Mouse (Mus musculus): ENCODE data around the gene Btn2a2. TPM values are rescaled to one million over a fixed set of nuclear protein-coding genes. Genes with fewer than 3 reads are reported as not detected.

The Btn2a2 gene
- polyA plus RNA-seq, 1 experiment from 2014 or later: 0.12 TPM

DNA sequence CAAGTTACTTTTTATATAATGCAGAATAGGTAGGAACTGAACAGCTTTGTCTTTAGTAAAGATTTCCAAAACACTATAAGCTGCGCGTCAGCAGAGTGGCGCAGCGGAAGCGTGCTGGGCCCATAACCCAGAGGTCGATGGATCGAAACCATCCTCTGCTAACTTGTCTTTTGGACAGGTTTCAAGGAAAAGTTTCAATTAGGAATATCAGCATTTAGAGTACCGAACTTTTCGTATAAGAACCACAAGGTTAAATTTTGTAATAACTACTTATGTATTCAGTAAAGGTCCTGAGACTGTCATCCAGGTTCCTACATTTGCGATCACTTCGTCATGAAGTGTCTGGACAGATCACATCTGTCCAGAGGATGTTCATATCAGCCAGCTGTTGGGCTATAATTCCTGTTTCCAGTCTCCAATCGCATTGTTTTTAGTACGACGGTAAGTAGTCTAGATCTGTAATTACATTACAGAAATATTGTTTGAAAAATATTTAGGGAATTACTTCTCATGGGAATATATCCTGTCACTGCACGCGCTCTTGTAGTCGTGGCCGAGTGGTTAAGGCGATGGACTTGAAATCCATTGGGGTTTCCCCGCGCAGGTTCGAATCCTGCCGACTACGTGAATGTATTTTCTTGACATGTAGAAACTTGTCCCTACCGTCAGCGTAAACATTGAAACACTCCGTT lies 29.1 kb upstream of the Btn2a2 start:
- peak overlapping the region; percentile 74 for H3K4me2 ChIP-seq
- H3K9ac ChIP-seq: peak overlapping the region; percentile 53; the same call in 1 of the 2 replicates
- peaks cover 9% of the 10 kb centered on the region for H3K4me1 ChIP-seq (replicated peaks)
- H3K4me3 ChIP-seq: peak overlapping the region; percentile 46
- WGBS: under 1% methylated on average over 27 of the region's 27 CpGs
- no peaks in the 10 kb centered on the region for H3K27me3 ChIP-seq
- H3K9me3 ChIP-seq: no peaks in the 10 kb centered on the region
- ATAC-seq (ENCODE audit: low FRiP score): peak; percentile 91
- peak overlapping the region; percentile 66; the same call in 1 of the 2 replicates for H3K27ac ChIP-seq
- no peaks in the 10 kb centered on the region for H3K36me3 ChIP-seq

DNA sequence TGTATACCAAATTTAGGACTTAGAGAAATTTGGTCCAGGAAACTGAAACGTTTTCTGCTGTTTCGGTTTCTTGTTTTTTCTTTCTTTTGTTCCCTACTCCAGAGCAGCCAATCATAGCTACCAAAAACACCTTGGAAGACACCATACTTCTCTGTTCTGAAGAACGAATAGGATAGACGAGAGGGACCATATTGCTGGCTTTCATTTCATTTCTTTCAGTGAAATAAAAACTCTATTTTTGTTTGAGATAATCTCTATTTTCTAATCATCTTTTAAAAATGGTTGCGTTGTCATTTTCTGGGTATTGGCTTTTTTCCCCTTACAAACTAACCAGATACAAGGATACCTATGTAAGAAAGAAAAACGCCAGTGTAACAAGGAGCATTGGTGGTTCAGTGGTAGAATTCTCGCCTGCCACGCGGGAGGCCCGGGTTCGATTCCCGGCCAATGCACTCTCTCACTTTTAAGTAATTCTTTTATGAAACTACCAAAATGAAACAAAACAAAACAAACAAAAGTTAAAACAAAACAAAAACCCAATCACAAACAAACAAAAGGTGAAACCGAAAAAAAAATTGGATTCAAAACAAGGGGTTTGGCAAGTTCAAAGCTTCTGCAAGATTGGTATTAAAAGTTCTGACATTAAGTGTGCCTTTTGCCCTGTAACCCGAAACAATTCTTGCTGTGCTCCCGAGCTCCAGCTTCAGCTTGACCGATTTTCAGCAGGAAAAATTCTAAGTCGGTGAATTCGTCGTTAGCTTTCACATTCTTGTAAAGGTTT lies 28.4 kb upstream of the Btn2a2 start:
- peak; percentile 74 for ATAC-seq (ENCODE audit: low FRiP score)
- no peaks in the 10 kb centered on the region for H3K36me3 ChIP-seq
- peak overlapping the region; percentile 46 for H3K4me3 ChIP-seq
- WGBS: 0% methylated on average over 19 of the region's 19 CpGs
- H3K4me2 ChIP-seq: peak overlapping the region; percentile 74
- peaks cover 9% of the 10 kb centered on the region for H3K4me1 ChIP-seq (replicated peaks)
- H3K27ac ChIP-seq: peak overlapping the region; percentile 66; the same call in 1 of the 2 replicates
- H3K27me3 ChIP-seq: no peaks in the 10 kb centered on the region
- peak overlapping the region; percentile 53; the same call in 1 of the 2 replicates for H3K9ac ChIP-seq
- H3K9me3 ChIP-seq: no peaks in the 10 kb centered on the region

DNA sequence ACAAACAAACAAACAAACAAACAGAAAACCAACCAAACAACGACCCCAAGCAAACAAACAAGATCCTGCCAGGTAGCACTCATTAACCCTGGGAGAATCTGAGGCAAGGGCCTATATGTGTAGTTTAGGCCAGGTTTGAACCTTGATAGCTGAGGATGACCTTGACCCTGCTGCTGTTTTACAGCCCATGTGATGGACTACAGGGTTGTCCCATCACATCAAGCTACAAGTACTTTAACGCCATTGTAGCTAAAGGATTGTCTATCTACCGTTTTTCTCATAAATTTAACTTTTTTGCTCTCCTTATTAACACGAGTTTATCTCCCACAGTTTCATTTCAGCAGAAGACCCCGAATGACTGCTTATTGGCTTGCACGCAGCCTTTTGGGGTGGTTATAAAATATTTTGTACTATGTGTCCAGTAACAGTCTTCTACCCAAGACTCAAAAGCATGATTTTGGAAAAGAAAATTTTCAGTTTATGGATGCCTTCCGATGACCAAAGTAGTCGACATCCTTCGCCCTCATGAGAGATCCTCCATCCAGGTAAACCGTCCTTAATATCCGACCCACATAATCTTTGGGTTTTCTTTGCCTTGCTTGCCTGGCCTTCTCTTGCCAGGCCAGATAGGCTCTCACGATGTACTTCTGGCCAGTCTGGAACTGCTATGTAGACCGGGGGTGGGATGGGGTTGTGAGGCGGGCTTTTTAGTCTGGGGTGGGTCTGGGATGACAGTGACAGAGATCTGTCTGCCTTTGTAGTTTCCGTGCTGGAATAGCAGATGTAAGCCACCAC lies 27.4 kb upstream of the Btn2a2 start:
- WGBS: 55% methylated on average over 15 of the region's 15 CpGs
- H3K36me3 ChIP-seq: no peaks in the 10 kb centered on the region
- peak overlapping the region; percentile 56 for H3K9ac ChIP-seq
- H3K27ac ChIP-seq: no peak overlapping the region
- H3K4me2 ChIP-seq: peak overlapping the region; percentile 56
- peak overlapping the region; percentile 46 for H3K4me3 ChIP-seq
- no peaks in the 10 kb centered on the region for H3K27me3 ChIP-seq
- H3K4me1 ChIP-seq (replicated peaks): peaks cover 9% of the 10 kb centered on the region
- ATAC-seq (ENCODE audit: low FRiP score): no peak
- H3K9me3 ChIP-seq: no peaks in the 10 kb centered on the region

DNA sequence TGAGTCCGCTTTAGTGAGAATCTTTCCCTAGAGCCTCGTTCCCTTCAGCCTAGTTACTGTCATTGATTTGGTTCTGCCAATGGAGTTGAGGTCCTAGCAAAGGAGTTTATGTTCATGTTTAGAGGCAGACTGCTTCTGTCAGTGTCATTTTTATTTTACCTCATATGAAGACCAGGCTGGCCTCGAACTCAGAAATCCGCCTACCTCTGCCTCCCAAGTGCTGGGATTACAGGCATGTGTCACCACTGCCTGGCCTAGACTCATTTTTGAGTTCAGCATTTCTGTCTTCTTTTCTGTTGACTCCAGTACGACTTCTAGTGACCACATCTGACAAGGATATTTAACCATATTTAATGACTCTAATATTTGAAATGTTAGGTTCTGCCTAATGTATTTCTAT lies 26.6 kb upstream of the Btn2a2 start:
- H3K27ac ChIP-seq: no peak overlapping the region
- ATAC-seq (ENCODE audit: low FRiP score): no peak
- peaks cover 9% of the 10 kb centered on the region for H3K4me1 ChIP-seq (replicated peaks)
- no peak overlapping the region for H3K9ac ChIP-seq
- no peaks in the 10 kb centered on the region for H3K27me3 ChIP-seq
- H3K4me2 ChIP-seq: no peak overlapping the region
- no peaks in the 10 kb centered on the region for H3K9me3 ChIP-seq
- WGBS: 77% methylated on average over 5 of the region's 5 CpGs
- H3K4me3 ChIP-seq: no peak overlapping the region
- H3K36me3 ChIP-seq: no peaks in the 10 kb centered on the region

DNA sequence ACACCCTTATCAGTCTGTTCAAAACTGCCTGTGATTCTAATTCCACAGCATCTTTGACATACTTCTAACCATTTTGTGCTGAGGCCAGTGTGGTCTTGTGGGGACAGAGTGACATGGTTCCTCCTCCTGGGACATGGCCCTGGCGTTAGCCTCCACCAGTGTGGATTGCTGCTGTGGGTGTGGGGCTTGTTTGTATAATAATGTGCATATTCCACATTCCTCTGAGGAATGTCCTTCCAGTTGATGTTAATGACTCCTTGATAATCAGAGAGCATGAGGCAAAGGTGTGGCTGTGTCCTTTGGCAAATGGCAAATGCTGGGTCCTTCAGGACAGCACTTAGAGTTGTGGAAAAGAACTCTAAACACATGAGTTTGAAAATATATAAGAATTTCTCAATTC lies 24.9 kb upstream of the Btn2a2 start:
- H3K4me1 ChIP-seq (replicated peaks): peaks cover 4% of the 10 kb centered on the region
- WGBS: 90% methylated on average over 1 of the region's 1 CpGs
- ATAC-seq (ENCODE audit: low FRiP score): no peak
- H3K9me3 ChIP-seq: no peaks in the 10 kb centered on the region
- no peak overlapping the region for H3K4me2 ChIP-seq
- no peaks in the 10 kb centered on the region for H3K27me3 ChIP-seq
- no peak overlapping the region for H3K27ac ChIP-seq
- no peaks in the 10 kb centered on the region for H3K36me3 ChIP-seq
- no peak overlapping the region for H3K4me3 ChIP-seq
- H3K9ac ChIP-seq: no peak overlapping the region

DNA sequence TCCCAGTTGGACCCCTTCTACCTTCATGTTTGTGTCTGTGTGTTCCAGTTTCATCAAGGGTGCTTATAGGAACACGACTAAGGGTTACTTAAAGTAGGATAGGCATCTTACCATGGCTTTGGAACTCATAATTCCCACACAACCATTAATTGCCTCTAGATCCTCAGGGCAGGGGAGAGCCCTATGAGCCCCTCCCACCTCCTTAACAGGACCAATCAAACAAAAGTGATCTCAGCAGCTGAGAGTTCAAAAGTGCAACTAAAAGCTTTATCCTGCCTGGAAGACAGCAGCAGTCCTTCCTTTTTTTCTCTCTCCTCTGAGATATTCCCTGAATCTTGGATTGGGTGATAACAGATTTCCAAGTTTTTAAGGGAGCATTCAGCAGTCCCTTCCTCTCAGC lies 21.5 kb upstream of the Btn2a2 start:
- ATAC-seq (ENCODE audit: low FRiP score): no peak
- WGBS: 53% methylated on average over 1 of the region's 1 CpGs

DNA sequence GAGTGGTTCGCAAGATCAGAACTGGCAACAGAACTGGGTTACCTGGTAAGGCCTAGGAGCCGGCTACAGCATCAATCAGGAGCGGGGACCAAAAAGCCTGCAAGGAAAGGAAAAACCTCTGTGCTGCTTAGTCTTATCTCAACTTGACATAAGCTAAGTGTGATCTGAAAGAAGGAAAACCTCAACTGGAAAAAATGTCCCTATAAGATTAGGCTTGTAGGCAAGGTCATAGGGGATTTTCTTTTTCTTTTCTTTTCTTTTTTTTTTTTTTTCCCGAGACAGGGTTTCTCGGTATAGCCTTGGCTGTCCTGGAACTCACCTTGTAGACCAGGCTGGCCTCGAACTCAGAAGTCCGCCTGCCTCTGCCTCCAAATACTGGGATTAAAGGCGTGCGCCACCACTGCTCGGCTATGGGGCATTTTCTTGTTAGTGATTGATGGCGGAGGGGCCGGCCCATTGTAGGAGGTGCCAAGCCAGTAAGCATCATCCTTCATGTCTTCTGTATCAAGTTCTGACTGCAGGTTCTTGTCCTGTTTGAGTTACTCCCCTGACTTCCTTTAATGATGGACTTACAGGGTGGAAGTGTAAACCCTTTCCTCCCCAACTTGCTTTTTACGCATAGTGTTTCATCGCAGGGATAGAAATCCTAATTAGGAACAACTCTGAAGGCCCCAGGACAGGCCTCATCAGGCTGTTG lies 18.3 kb upstream of the Btn2a2 start:
- H3K27ac ChIP-seq: no peak overlapping the region
- peaks cover 15% of the 10 kb centered on the region for H3K27me3 ChIP-seq
- no peak for ATAC-seq (ENCODE audit: low FRiP score)
- no peaks in the 10 kb centered on the region for H3K9me3 ChIP-seq
- peaks cover 13% of the 10 kb centered on the region; the same call in 1 of the 2 replicates for H3K4me1 ChIP-seq (replicated peaks)
- no peak overlapping the region for H3K4me3 ChIP-seq
- no peak overlapping the region for H3K4me2 ChIP-seq
- H3K36me3 ChIP-seq: no peaks in the 10 kb centered on the region
- 16% methylated on average over 14 of the region's 14 CpGs for WGBS
- no peak overlapping the region for H3K9ac ChIP-seq

More for the DNA sequence above, 21.5 kb upstream of the Btn2a2 start:
- H3K36me3 ChIP-seq: no peaks in the 10 kb centered on the region
- peaks cover 9% of the 10 kb centered on the region; the same call in 1 of the 2 replicates for H3K4me1 ChIP-seq (replicated peaks)
- no peaks in the 10 kb centered on the region for H3K9me3 ChIP-seq
- H3K9ac ChIP-seq: no peak overlapping the region
- H3K4me2 ChIP-seq: no peak overlapping the region
- H3K27ac ChIP-seq: no peak overlapping the region
- H3K27me3 ChIP-seq: peaks cover 9% of the 10 kb centered on the region
- H3K4me3 ChIP-seq: no peak overlapping the region

DNA sequence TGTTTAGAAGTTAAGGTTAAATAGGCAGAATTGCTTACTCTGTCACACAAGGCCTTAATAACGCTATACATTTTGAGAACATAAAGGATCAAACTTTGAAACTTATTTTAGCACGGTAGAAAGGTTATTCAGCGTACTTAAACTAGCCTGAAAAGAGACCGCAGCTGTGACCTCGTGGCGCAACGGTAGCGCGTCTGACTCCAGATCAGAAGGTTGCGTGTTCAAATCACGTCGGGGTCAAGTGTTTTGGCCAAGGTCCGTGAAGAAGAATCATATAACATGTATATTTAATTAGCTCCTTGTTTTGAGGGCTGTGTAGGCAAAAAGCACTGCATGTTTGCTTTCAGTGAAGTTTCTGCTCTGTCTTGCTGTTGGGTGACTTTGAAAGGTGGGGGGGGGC lies 17.7 kb upstream of the Btn2a2 start:
- peaks cover 13% of the 10 kb centered on the region; the same call in 1 of the 2 replicates for H3K4me1 ChIP-seq (replicated peaks)
- peak overlapping the region; percentile 39; the same call in 1 of the 2 replicates for H3K4me2 ChIP-seq
- peaks cover 19% of the 10 kb centered on the region for H3K27me3 ChIP-seq
- WGBS: 4% methylated on average over 13 of the region's 13 CpGs
- H3K36me3 ChIP-seq: no peaks in the 10 kb centered on the region
- H3K9me3 ChIP-seq: no peaks in the 10 kb centered on the region
- no peak overlapping the region for H3K27ac ChIP-seq
- no peak for ATAC-seq (ENCODE audit: low FRiP score)
- no peak overlapping the region; the same call in 1 of the 2 replicates for H3K4me3 ChIP-seq
- H3K9ac ChIP-seq: no peak overlapping the region

DNA sequence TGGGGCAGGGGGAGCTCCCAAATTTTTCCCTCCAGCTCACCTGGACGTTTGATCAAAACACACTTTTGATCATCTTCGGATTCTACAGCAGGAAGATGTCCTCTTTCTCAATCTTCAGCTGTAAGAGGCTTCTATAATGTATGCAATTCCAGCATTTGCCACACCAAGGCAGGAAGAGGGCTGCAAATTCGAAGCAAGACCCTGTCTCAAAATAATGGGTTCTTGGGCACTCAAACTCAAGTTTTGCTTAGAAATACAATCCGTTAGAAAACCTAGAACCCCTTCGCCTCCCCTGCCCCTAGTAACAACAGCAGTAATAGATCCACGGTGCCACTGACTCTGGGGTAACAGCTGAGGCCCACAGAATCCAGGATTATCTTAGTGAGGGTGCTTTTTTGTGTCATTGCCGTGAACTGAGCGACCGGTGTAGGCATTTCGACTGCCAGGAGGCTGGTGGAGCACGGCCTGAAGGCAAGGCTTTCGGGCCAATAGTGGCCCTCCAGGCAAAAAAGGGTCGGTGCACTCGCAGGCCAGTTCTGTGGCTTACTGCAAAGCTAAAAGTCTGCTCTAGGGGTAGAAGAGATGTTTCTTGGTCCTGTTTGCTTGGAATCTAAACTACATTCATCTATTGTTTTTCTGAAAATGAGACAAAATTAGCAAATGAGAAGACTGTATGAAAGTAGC lies 17.1 kb upstream of the Btn2a2 start:
- Histone ChIP-seq H3K9ac (no peak overlapping the region), H3K4me1 (replicated peaks) (peaks cover 13% of the 10 kb centered on the region; the same call in 1 of the 2 replicates), H3K27me3 (peaks cover 19% of the 10 kb centered on the region), H3K9me3 (no peaks in the 10 kb centered on the region), H3K27ac (no peak overlapping the region), H3K4me2 (peak overlapping the region; percentile 39), H3K36me3 (no peaks in the 10 kb centered on the region), H3K4me3 (peak overlapping the region; percentile 18)
- WGBS: 4% methylated on average over 14 of the region's 14 CpGs
- no peak for ATAC-seq (ENCODE audit: low FRiP score)

DNA sequence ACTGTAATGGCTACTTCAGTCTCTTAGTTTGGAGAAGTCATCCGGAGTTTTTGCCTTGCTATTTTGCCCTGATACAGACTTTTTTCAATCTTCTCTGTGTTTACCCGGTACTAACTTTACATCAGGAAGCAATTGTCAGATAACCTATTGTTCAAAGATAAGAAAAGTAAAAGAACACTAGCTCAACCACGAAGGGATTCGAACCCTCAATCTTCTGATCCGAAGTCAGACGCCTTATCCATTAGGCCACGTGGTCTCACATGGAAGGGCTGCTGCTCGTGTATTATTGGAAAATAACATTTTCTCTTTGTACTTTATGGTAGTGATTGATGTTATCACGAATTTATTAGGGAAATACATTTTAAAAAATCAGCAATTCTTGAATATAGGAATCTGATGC lies 15.1 kb upstream of the Btn2a2 start:
- peaks cover 13% of the 10 kb centered on the region; the same call in 1 of the 2 replicates for H3K4me1 ChIP-seq (replicated peaks)
- H3K27ac ChIP-seq: no peak overlapping the region
- H3K4me2 ChIP-seq: 0 out of 2 replicates have a peak overlapping the region, but pooled peaks have one; percentile 19
- H3K36me3 ChIP-seq: no peaks in the 10 kb centered on the region
- WGBS: 1% methylated on average over 9 of the region's 9 CpGs
- ATAC-seq (ENCODE audit: low FRiP score): no peak
- peaks cover 28% of the 10 kb centered on the region for H3K27me3 ChIP-seq
- no peak overlapping the region for H3K4me3 ChIP-seq
- H3K9ac ChIP-seq: no peak overlapping the region
- H3K9me3 ChIP-seq: no peaks in the 10 kb centered on the region

DNA sequence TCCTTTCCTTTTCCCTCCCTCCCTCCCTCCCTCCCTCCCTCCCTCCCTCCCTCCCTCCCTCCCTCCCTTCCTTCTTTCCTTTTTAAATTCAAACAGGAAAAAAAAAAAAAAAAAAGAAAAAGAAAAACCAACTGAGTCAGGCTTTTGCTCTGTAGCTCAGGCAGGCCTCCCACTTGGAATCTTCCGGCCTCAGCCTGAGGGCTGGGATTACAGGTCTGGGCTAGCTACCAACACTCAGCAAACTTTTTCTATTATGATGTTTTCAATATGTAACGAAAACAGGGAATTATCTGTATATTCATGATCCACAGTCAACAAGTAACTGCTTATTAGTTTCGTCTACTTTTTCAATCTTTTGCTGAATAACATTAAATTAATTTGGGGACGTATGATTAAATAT lies 14.3 kb upstream of the Btn2a2 start:
- no peak overlapping the region for H3K4me3 ChIP-seq
- no peak overlapping the region for H3K4me2 ChIP-seq
- peaks cover 37% of the 10 kb centered on the region for H3K27me3 ChIP-seq
- H3K4me1 ChIP-seq (replicated peaks): peaks cover 13% of the 10 kb centered on the region; the same call in 1 of the 2 replicates
- WGBS: 40% methylated on average over 4 of the region's 4 CpGs
- H3K27ac ChIP-seq: no peak overlapping the region
- H3K9ac ChIP-seq: no peak overlapping the region
- no peaks in the 10 kb centered on the region for H3K9me3 ChIP-seq
- no peaks in the 10 kb centered on the region for H3K36me3 ChIP-seq
- no peak for ATAC-seq (ENCODE audit: low FRiP score)
